Mouse (Mus musculus) lung, embryonic 14.5 days (tissue): ENCODE measurements around the gene Lad1. TPM values are rescaled to one million over a fixed set of nuclear protein-coding genes. Genes with fewer than 3 reads are reported as not detected.

Experiments
- ATAC-seq: fragments of 200-750 bp; cut with Nextera tagmentation; 2 replicates; pipeline ENCODE4 v1.8.0; 2017; ENCODE audit warnings: mild to moderate bottlenecking, moderate TSS enrichment, moderate library complexity; ENCODE audit not compliant: insufficient read depth
- DNase-seq: peaks from one replicate; pipeline ENCODE4 v3.0.0-alpha.2; 2015
- H3K27ac ChIP-seq: fragments of 300-500 bp; sonication (generic); 2 replicates; pipeline ENCODE4 v1.5.1; 2014; ENCODE audit warnings: low read depth, mild to moderate bottlenecking, moderate library complexity
- H3K27me3 ChIP-seq: fragments of 300-500 bp; sonication (generic); 2 replicates; pipeline ENCODE4 v1.6.1; 2014; ENCODE audit warnings: low read length, control low read depth; ENCODE audit not compliant: insufficient read depth
- H3K36me3 ChIP-seq: fragments of 300-500 bp; sonication (generic); 2 replicates; pipeline ENCODE4 v1.6.1; 2014; ENCODE audit warnings: control low read depth; ENCODE audit not compliant: insufficient read depth
- H3K4me1 ChIP-seq: fragments of 300-500 bp; sonication (generic); 2 replicates; pipeline ENCODE4 v1.6.1; 2014; ENCODE audit warnings: antibody characterized with exemption, control low read depth; ENCODE audit not compliant: insufficient read depth
- H3K4me2 ChIP-seq: fragments of 300-500 bp; sonication (generic); 2 replicates; pipeline ENCODE4 v1.6.1; 2014; ENCODE audit warnings: mild to moderate bottlenecking
- H3K4me3 ChIP-seq: fragments of 300-500 bp; sonication (generic); 2 replicates; pipeline ENCODE4 v1.5.1; 2014; ENCODE audit warnings: low read depth, low read length
- H3K9ac ChIP-seq: fragments of 300-500 bp; sonication (generic); 2 replicates; pipeline ENCODE4 v1.6.1; 2014
- H3K9me3 ChIP-seq: fragments of 300-500 bp; sonication (generic); 2 replicates; pipeline ENCODE4 v1.6.1; 2016; ENCODE audit warnings: low read depth, low read length, control low read depth
- CTCF ChIP-seq: IDR thresholded peaks from 2 replicates; pipeline ENCODE4 v1.5.1; 2016; ENCODE audit warnings: antibody characterized with exemption, low read depth
- WGBS: fragments of 180-500 bp; shearing (Covaris S2); extraction: QIAGEN DNeasy Blood & Tissue Kit; methylation state at CpG from one replicate; pipeline ENCODE4 v1.1.7; 2014; 5-methylcytosine and 5-hydroxymethylcytosine counted together
- polyA plus RNA-seq: library from polyadenylated mRNA; unstranded; fragments of >200 nt; fragmentation: Nextera tagmentation; extraction: Ambion mirVana; gene quantifications from 2 replicates; pipeline ENCODE4 v1.2.1, GENCODE M21; 2014

The Lad1 gene
- polyA plus RNA-seq, 1 experiment from 2014 or later, result 14.4 TPM

- no peaks in the 10 kb centered on the region for H3K9me3 ChIP-seq
- WGBS, result 41% methylated on average over 4 of the region's 4 CpGs
- H3K4me1 ChIP-seq, result no peaks in the 10 kb centered on the region
- peaks cover 36% of the 10 kb centered on the region for H3K27me3 ChIP-seq
- H3K4me3 ChIP-seq, result no peak overlapping the region
- no peaks in the 10 kb centered on the region for H3K36me3 ChIP-seq
- no peak overlapping the region for H3K9ac ChIP-seq
- DNase-seq (no peak), ATAC-seq (no peak)
- H3K4me2 ChIP-seq, result no peak overlapping the region
- H3K27ac ChIP-seq, result no peak overlapping the region
- TF ChIP-seq CTCF, result no peak
These were observed 803 bp upstream of the Lad1 start for GRCm38 (mm10) chr1:135817595-135817994.

GRCm38 (mm10) chr1:135820071-135820470 is 1.7 kb downstream of the Lad1 start:
- peak overlapping the region; percentile 94 for H3K4me2 ChIP-seq
- ATAC-seq, result no peak
- H3K9ac ChIP-seq, result 0 out of 2 replicates have a peak overlapping the region, but pooled peaks have one; percentile 0
- 71% methylated on average over 10 of the region's 10 CpGs for WGBS
- DNase-seq, result no peak
- H3K36me3 ChIP-seq, result no peaks in the 10 kb centered on the region
- H3K4me1 ChIP-seq, result no peaks in the 10 kb centered on the region
- no peak for TF ChIP-seq CTCF
- peaks cover 36% of the 10 kb centered on the region for H3K27me3 ChIP-seq
- H3K9me3 ChIP-seq, result no peaks in the 10 kb centered on the region
- H3K4me3 ChIP-seq, result peak overlapping the region; percentile 52; the same call in 1 of the 2 replicates
- no peak overlapping the region for H3K27ac ChIP-seq

- ATAC-seq (no peak), DNase-seq (no peak)
- no peaks in the 10 kb centered on the region for H3K4me1 ChIP-seq
- WGBS, result 65% methylated on average over 16 of the region's 16 CpGs
- no peak overlapping the region for H3K9ac ChIP-seq
- TF ChIP-seq CTCF, result no peak
- peak overlapping the region; percentile 94 for H3K4me2 ChIP-seq
- H3K27me3 ChIP-seq, result peaks cover 36% of the 10 kb centered on the region
- H3K4me3 ChIP-seq, result no peak overlapping the region
- H3K9me3 ChIP-seq, result no peaks in the 10 kb centered on the region
- H3K27ac ChIP-seq, result no peak overlapping the region
- H3K36me3 ChIP-seq, result no peaks in the 10 kb centered on the region
These were observed 2.5 kb downstream of the Lad1 start for GRCm38 (mm10) chr1:135820736-135821364.

GRCm38 (mm10) chr1:135821780-135822179 is 3.4 kb downstream of the Lad1 start:
- Histone ChIP-seq H3K27me3 (peaks cover 36% of the 10 kb centered on the region), H3K36me3 (no peaks in the 10 kb centered on the region), H3K9me3 (no peaks in the 10 kb centered on the region), H3K4me2 (no peak overlapping the region), H3K4me1 (no peaks in the 10 kb centered on the region), H3K27ac (no peak overlapping the region), H3K9ac (no peak overlapping the region), H3K4me3 (no peak overlapping the region)
- 78% methylated on average over 7 of the region's 7 CpGs for WGBS
- ATAC-seq (no peak), DNase-seq (no peak)
- no peak for TF ChIP-seq CTCF

- H3K9ac ChIP-seq, result no peak overlapping the region
- DNase-seq (peak; percentile 78), ATAC-seq (0 out of 2 replicates have a peak, but pooled peaks have one; percentile 15)
- TF ChIP-seq CTCF, result peak; percentile 84
- no peaks in the 10 kb centered on the region for H3K36me3 ChIP-seq
- 5% methylated on average over 1 of the region's 1 CpGs for WGBS
- H3K4me3 ChIP-seq, result no peak overlapping the region
- H3K27ac ChIP-seq, result no peak overlapping the region
- no peak overlapping the region for H3K4me2 ChIP-seq
- H3K4me1 ChIP-seq, result no peaks in the 10 kb centered on the region
- H3K27me3 ChIP-seq, result no peaks in the 10 kb centered on the region
- H3K9me3 ChIP-seq, result no peaks in the 10 kb centered on the region
These were observed 10.5 kb downstream of the Lad1 start for GRCm38 (mm10) chr1:135828918-135829317.

- H3K9ac ChIP-seq, result no peak overlapping the region
- H3K27ac ChIP-seq, result no peak overlapping the region
- no peaks in the 10 kb centered on the region for H3K9me3 ChIP-seq
- no peak overlapping the region for H3K4me3 ChIP-seq
- ATAC-seq (0 out of 2 replicates have a peak, but pooled peaks have one; percentile 13), DNase-seq (no peak)
- WGBS, result 60% methylated on average over 6 of the region's 6 CpGs
- H3K4me1 ChIP-seq, result peaks cover 8% of the 10 kb centered on the region
- no peak overlapping the region for H3K4me2 ChIP-seq
- no peaks in the 10 kb centered on the region for H3K36me3 ChIP-seq
- TF ChIP-seq CTCF, result 0 out of 2 replicates have a peak, but pooled peaks have one; percentile 9
- H3K27me3 ChIP-seq, result no peaks in the 10 kb centered on the region
These were observed 15.9 kb downstream of the Lad1 start for GRCm38 (mm10) chr1:135834206-135834859.

- no peak for ATAC-seq
- no peaks in the 10 kb centered on the region for H3K36me3 ChIP-seq
- H3K27me3 ChIP-seq, result no peaks in the 10 kb centered on the region
- H3K9ac ChIP-seq, result no peak overlapping the region
- no peak overlapping the region for H3K4me2 ChIP-seq
- WGBS, result 73% methylated on average over 8 of the region's 8 CpGs
- H3K4me3 ChIP-seq, result no peak overlapping the region
- TF ChIP-seq CTCF, result no peak
- no peaks in the 10 kb centered on the region for H3K9me3 ChIP-seq
- H3K27ac ChIP-seq, result no peak overlapping the region
- peaks cover 8% of the 10 kb centered on the region for H3K4me1 ChIP-seq
- no peak for DNase-seq
These were observed 16.6 kb downstream of the Lad1 start for GRCm38 (mm10) chr1:135834983-135835382.
